Mouse (Mus musculus) intestine, embryonic 16.5 days (tissue): ENCODE measurements around the gene Olfr288. TPM values are rescaled to one million over a fixed set of nuclear protein-coding genes. Genes with fewer than 3 reads are reported as not detected.

Source experiments
- ATAC-seq: fragments of 200-750 bp; cut with Nextera tagmentation; 2 replicates; pipeline ENCODE4 v1.8.0; 2017; ENCODE audit warnings: moderate TSS enrichment, moderate library complexity
- H3K27ac ChIP-seq: fragments of 300-500 bp; sonication (generic); 2 replicates; pipeline ENCODE4 v1.5.1; 2014; ENCODE audit warnings: mild to moderate bottlenecking, low read length
- H3K27me3 ChIP-seq: fragments of 300-500 bp; sonication (generic); replicated peaks from 2 replicates; pipeline ENCODE4 v1.6.1; 2014; ENCODE audit warnings: low read length, control low read depth, mixed read lengths; ENCODE audit not compliant: control insufficient read depth, insufficient read depth
- H3K36me3 ChIP-seq: fragments of 300-500 bp; sonication (generic); 2 replicates; pipeline ENCODE4 v1.6.1; 2014; ENCODE audit warnings: low read length, control low read depth; ENCODE audit not compliant: control insufficient read depth, insufficient read depth
- H3K4me1 ChIP-seq: fragments of 300-500 bp; sonication (generic); 2 replicates; pipeline ENCODE4 v1.6.1; 2014; ENCODE audit warnings: low read length, control low read depth, mixed read lengths; ENCODE audit not compliant: control insufficient read depth, insufficient read depth
- H3K4me2 ChIP-seq: fragments of 300-500 bp; sonication (generic); 2 replicates; pipeline ENCODE4 v1.6.1; 2014; ENCODE audit warnings: low read depth, low read length, control low read depth
- H3K4me3 ChIP-seq: fragments of 300-500 bp; sonication (generic); 2 replicates; pipeline ENCODE4 v1.5.1; 2014; ENCODE audit warnings: mild to moderate bottlenecking, low read length
- H3K9ac ChIP-seq: fragments of 300-500 bp; sonication (generic); 2 replicates; pipeline ENCODE4 v1.6.1; 2014; ENCODE audit warnings: low read depth, low read length
- H3K9me3 ChIP-seq: fragments of 300-500 bp; sonication (generic); 2 replicates; pipeline ENCODE4 v1.6.1; 2016; ENCODE audit warnings: low read length, control low read depth; ENCODE audit not compliant: control insufficient read depth
- WGBS: fragments of 180-500 bp; shearing (Covaris S2); extraction: QIAGEN DNeasy Blood & Tissue Kit; methylation state at CpG from one replicate; pipeline ENCODE4 v1.1.7; 2014; 5-methylcytosine and 5-hydroxymethylcytosine counted together
- polyA plus RNA-seq: library from polyadenylated mRNA; unstranded; fragments of >200 nt; fragmentation: Nextera tagmentation; extraction: Ambion mirVana; gene quantifications from 2 replicates; pipeline ENCODE4 v1.2.1, GENCODE M21; 2015

Gene Olfr288
- polyA plus RNA-seq, 1 experiment from 2014 or later, result not detected

GRCm38 (mm10) chr15:98184456-98184855 is 10.9 kb downstream of the Olfr288 start:
- WGBS, result 56% methylated on average over 4 of the region's 4 CpGs
- Histone ChIP-seq H3K4me1 (peaks cover 4% of the 10 kb centered on the region; the same call in 1 of the 2 replicates), H3K4me3 (no peak overlapping the region), H3K27ac (no peak overlapping the region), H3K36me3 (no peaks in the 10 kb centered on the region), H3K27me3 (no peaks in the 10 kb centered on the region), H3K4me2 (no peak overlapping the region), H3K9ac (no peak overlapping the region), H3K9me3 (no peaks in the 10 kb centered on the region)
- ATAC-seq, result no peak

- Histone ChIP-seq H3K9me3 (no peaks in the 10 kb centered on the region), H3K4me1 (peaks cover 4% of the 10 kb centered on the region; the same call in 1 of the 2 replicates), H3K27me3 (no peaks in the 10 kb centered on the region; the same call in 1 of the 2 replicates), H3K9ac (no peak overlapping the region), H3K27ac (no peak overlapping the region), H3K4me3 (no peak overlapping the region), H3K36me3 (no peaks in the 10 kb centered on the region), H3K4me2 (no peak overlapping the region)
- WGBS, result 61% methylated on average over 12 of the region's 12 CpGs
- ATAC-seq, result peak; percentile 6; the same call in 1 of the 2 replicates
Measured at GRCm38 (mm10) chr15:98181856-98182570, 13.3 kb downstream of the Olfr288 start.

DNA sequence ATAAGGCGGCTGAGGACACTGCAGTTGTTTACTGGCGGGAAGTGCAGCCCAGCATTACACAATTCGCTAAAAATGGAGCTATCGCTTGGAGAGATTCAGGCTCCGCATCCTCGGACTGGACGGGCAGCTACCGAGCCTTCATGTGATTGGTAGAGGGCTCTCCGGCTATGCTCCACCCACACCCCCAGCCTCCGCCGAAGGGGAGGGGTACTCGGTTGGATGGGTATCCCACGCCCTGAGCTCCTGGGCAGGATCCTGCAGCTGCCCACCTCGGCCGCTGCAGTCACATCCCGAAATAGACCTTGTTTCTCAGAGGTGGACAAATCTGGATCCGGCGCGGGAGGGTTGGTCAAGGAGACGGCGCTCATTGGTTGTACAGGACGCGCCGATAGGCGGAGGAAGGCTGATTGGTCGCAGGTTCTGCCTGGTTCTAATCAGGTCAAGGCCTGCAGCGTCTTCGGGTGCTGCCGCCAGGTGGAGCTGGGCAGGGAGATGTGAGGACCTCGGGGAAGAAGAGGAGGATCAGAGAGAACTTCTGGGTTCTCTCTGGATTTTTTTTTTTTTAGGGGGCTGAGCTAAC is 14.1 kb downstream of the Olfr288 start:
- Histone ChIP-seq H3K4me1 (peaks cover 4% of the 10 kb centered on the region; the same call in 1 of the 2 replicates), H3K27me3 (no peaks in the 10 kb centered on the region; the same call in 1 of the 2 replicates), H3K4me2 (peak overlapping the region; percentile 55), H3K4me3 (peak overlapping the region; percentile 53), H3K36me3 (no peaks in the 10 kb centered on the region), H3K27ac (0 out of 2 replicates have a peak overlapping the region, but pooled peaks have one; percentile 29), H3K9ac (peak overlapping the region; percentile 34), H3K9me3 (no peaks in the 10 kb centered on the region)
- ATAC-seq, result peak; percentile 99
- WGBS, result under 1% methylated on average over 30 of the region's 30 CpGs

GRCm38 (mm10) chr15:98180567-98181131 is 14.7 kb downstream of the Olfr288 start:
- peak overlapping the region; percentile 34 for H3K9ac ChIP-seq
- H3K4me1 ChIP-seq, result peaks cover 4% of the 10 kb centered on the region; the same call in 1 of the 2 replicates
- no peaks in the 10 kb centered on the region for H3K9me3 ChIP-seq
- peak overlapping the region; percentile 53 for H3K4me3 ChIP-seq
- H3K27me3 ChIP-seq, result no peaks in the 10 kb centered on the region; the same call in 1 of the 2 replicates
- no peak for ATAC-seq
- 0 out of 2 replicates have a peak overlapping the region, but pooled peaks have one; percentile 29 for H3K27ac ChIP-seq
- WGBS, result 6% methylated on average over 26 of the region's 26 CpGs
- H3K4me2 ChIP-seq, result peak overlapping the region; percentile 55
- H3K36me3 ChIP-seq, result no peaks in the 10 kb centered on the region

DNA sequence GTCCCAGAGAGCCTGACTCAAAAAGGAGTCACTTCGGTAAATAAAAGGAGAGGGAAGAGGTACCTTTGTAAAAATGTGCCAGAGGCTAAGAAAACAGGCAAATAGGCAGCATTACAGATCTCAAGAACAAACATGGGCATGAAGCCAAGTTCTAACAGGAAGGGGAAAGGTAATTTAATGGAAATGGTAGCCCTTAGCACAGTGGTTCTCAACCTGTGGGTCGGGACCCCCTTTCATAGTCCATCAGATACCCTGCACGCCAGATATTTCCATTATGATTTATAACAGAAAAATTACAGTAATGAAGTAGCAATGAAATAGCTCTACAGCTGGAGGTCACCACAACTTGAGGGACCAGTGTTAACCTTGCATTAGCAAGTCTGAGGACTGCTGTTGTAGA is 18.0 kb downstream of the Olfr288 start:
- Histone ChIP-seq H3K27me3 (no peaks in the 10 kb centered on the region; the same call in 1 of the 2 replicates), H3K27ac (no peak overlapping the region), H3K4me3 (no peak overlapping the region), H3K4me2 (no peak overlapping the region), H3K4me1 (peaks cover 4% of the 10 kb centered on the region; the same call in 1 of the 2 replicates), H3K36me3 (no peaks in the 10 kb centered on the region), H3K9ac (no peak overlapping the region), H3K9me3 (no peaks in the 10 kb centered on the region)
- 59% methylated on average over 3 of the region's 3 CpGs for WGBS
- no peak for ATAC-seq

DNA sequence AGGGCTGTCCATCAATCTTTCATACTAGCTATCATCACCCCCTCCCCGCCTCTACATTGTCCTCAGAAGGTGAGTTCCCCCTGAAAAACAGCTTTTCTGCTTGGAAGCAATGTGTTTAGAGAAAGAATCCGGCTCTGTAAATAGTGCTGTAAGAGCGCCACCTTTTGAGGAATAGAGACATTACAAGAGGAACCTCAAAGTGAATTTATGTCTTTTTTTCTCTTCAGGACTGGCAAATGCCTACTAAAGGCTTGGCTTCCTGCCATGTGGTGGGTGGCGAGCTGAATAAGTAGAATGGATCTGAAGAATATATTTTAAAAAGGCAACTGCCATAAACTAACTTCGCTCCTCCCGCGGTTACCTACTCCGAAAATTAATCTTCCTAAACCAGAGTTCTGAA is 21.5 kb downstream of the Olfr288 start:
- Histone ChIP-seq H3K27ac (no peak overlapping the region), H3K9ac (no peak overlapping the region), H3K9me3 (no peaks in the 10 kb centered on the region), H3K4me3 (no peak overlapping the region), H3K27me3 (peaks cover 26% of the 10 kb centered on the region), H3K36me3 (no peaks in the 10 kb centered on the region), H3K4me1 (no peaks in the 10 kb centered on the region), H3K4me2 (no peak overlapping the region)
- no peak for ATAC-seq
- WGBS, result 41% methylated on average over 8 of the region's 8 CpGs

GRCm38 (mm10) chr15:98172113-98172512 is 23.2 kb downstream of the Olfr288 start:
- Histone ChIP-seq H3K27ac (no peak overlapping the region), H3K4me1 (peaks cover 9% of the 10 kb centered on the region), H3K36me3 (no peaks in the 10 kb centered on the region), H3K27me3 (peaks cover 44% of the 10 kb centered on the region), H3K9ac (no peak overlapping the region), H3K4me2 (no peak overlapping the region), H3K9me3 (no peaks in the 10 kb centered on the region), H3K4me3 (no peak overlapping the region)
- WGBS, result 64% methylated on average over 5 of the region's 5 CpGs
- ATAC-seq, result peak; percentile 69; the same call in 1 of the 2 replicates

DNA sequence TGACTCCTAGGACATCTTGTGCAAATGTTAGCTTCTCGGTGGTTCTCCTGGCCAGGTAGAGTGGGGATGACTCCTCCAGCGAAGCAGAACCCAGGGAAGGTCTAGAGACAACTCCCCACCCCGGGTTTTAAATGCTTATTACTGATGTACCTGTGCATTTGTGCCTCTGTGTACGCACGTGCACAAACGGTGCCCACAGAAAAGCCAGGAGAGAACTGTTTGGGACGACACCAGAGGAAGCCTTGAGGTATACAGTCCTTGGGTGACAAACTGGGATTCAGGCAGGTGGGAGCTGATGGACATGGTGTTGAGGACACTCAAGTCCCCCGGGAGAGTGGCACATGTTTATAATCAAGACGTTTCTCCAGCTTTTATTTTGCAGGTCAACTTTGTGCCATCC is 24.4 kb downstream of the Olfr288 start:
- 66% methylated on average over 9 of the region's 9 CpGs for WGBS
- no peak for ATAC-seq
- H3K27ac ChIP-seq, result no peak overlapping the region
- H3K4me1 ChIP-seq, result peaks cover 9% of the 10 kb centered on the region
- H3K36me3 ChIP-seq, result no peaks in the 10 kb centered on the region
- no peak overlapping the region for H3K9ac ChIP-seq
- no peak overlapping the region for H3K4me2 ChIP-seq
- peaks cover 52% of the 10 kb centered on the region for H3K27me3 ChIP-seq
- H3K9me3 ChIP-seq, result no peaks in the 10 kb centered on the region
- no peak overlapping the region for H3K4me3 ChIP-seq

DNA sequence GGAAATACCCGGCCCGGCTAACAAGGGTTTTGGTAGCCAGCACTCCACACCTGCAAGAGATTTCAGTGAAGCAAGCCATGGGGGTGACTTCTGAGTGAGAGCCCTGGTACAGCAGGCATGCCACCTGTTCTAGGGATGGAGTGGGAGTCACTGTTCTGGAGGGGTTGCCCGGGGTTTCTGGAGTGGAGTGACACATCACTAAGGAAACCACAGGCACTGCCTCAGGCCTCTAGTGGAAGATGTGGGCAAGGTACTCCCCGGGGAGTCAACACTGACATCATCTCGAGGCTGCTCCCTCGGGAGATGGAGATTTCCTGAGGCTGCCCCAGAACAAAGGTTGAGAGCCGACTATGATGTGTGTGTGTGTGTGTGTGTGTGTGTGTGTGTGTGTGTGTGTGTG is 25.0 kb downstream of the Olfr288 start:
- Histone ChIP-seq H3K4me3 (no peak overlapping the region), H3K27ac (no peak overlapping the region), H3K4me2 (no peak overlapping the region), H3K27me3 (peaks cover 57% of the 10 kb centered on the region), H3K9me3 (no peaks in the 10 kb centered on the region), H3K9ac (no peak overlapping the region), H3K4me1 (peaks cover 9% of the 10 kb centered on the region), H3K36me3 (no peaks in the 10 kb centered on the region)
- ATAC-seq, result no peak
- WGBS, result 36% methylated on average over 7 of the region's 7 CpGs
